Mouse (Mus musculus): ENCODE measurements around the gene Gucy1b1. TPM values are rescaled to one million over a fixed set of nuclear protein-coding genes. Genes with fewer than 3 reads are reported as not detected.

The Gucy1b1 gene
- 10 to 100 TPM; 12.6 to 14.7 TPM for total RNA-seq (2021)
- long read RNA-seq, experiment 1, transcript Gucy1b1-201 (14 exons, 3,223 nt): major isoform, 11 of 14 reads
- long read RNA-seq, experiment 1, partial matches to known transcripts: 2 of 14 reads
- long read RNA-seq, experiment 1, other reads (novel, unspliced or antisense): 1 of 14 reads
- long read RNA-seq, experiment 2, transcript Gucy1b1-201 (14 exons, 3,223 nt): major isoform, 9 of 11 reads
- long read RNA-seq, experiment 2, partial matches to known transcripts: 0 of 11 reads
- long read RNA-seq, experiment 2, other reads (novel, unspliced or antisense): 2 of 11 reads

- DNase-seq (ENCODE audit: low spot score in 2 of 2): peak; percentile 20 to 54
Measured at GRCm38 (mm10) chr3:82074201-82074851, at the start of gene Gucy1b1. Gene Gucy1b1 (minus strand): TSS chr3:82074689.

- no peak for DNase-seq (ENCODE audit: low spot score in 2 of 2)
Measured at GRCm38 (mm10) chr3:82118916-82119315, 44.4 kb upstream of the Gucy1b1 start.

- peak in 1 of 2 experiments; percentile 16 for DNase-seq (ENCODE audit: low spot score in 2 of 2)
Measured at GRCm38 (mm10) chr3:82112439-82112838, 38.0 kb upstream of the Gucy1b1 start.

DNA sequence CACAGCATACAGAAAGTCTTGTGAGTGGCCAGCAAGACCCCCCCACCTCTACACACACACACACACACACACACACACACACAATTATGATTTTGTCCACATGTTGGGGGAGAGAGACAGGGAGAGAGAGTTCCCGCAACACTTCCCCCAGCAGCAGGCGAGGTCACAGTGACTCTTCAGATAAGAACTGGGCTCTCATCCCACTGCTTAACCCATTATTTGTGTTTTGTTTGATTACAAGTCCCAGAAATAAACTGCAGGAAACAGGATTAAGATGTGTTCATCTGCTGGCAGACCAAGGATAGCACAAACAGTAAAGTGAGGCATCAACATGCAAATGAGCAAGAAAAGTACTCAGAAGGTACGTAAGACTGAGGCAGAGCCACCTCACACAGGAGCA lies 37.5 kb upstream of the Gucy1b1 start:
- no peak for DNase-seq (ENCODE audit: low spot score in 2 of 2)

GRCm38 (mm10) chr3:82108951-82109350 lies 34.5 kb upstream of the Gucy1b1 start:
- no peak for DNase-seq (ENCODE audit: low spot score in 2 of 2)

DNA sequence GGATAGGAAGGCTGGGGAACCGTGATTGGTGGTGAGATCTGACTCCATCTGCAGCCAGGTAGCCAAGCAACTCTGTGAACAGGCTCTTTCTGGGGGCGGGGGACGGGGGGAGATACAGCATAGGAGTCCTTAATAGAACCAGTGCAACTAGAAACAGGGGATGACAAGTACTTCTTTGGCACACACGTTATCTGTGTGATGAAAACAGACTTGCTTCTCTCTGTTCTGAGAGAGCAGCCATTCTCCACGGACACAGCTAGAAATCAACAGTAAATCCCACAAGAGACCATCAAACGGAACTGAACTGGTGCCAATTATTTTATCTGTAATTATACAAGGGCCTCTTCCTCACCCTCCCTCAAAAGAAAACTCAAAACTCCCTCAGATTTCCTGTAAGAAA lies 29.7 kb upstream of the Gucy1b1 start:
- no peak for DNase-seq (ENCODE audit: low spot score in 2 of 2)

- no peak for DNase-seq (ENCODE audit: low spot score in 2 of 2)
Measured at GRCm38 (mm10) chr3:82099127-82099526, 24.6 kb upstream of the Gucy1b1 start.

GRCm38 (mm10) chr3:82096801-82097200 lies 22.3 kb upstream of the Gucy1b1 start:
- DNase-seq (ENCODE audit: low spot score in 2 of 2): no peak

DNA sequence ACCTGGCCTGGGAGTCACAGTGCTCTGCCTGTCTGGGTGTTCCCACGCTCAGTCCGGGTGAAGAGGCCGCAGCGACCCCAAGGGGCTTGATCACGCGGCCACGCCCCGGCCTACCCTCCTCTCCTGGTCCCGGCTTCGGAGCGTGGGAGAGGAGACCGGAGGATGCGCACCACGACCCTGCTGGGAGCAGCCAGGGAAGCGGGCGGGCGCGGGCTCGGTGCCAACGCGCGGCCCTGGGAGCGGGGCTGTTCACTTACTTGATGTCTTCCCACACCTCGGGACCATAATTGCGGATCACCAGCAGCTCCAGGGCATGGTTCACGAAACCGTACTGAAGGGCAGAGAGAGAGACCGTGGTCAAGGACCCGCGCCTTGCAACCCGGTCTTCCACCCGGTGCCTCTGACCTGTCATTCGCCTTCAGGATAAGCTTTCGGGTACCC lies 728 bp downstream of the Gucy1b1 start:
- peak; percentile 41 to 59 for DNase-seq (ENCODE audit: low spot score in 2 of 2)

DNA sequence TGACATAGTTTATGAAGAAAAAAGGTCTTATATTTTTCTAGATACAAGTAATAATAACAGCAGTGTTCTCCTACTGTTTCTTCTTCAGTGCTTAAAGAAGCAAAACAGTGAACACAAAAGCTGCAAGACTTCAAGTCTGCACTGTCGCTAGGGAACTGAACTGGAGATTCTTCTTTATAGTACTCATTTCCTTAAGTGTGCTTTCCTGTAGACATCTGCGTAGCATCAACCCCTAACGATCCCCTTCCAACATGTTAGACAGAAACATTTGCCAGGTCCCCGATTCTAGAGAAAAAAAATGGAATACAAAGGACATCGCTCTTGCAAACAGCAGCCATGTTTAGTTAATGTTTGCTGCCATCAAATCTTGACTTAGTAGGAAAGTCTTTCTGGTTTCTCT lies 6.7 kb downstream of the Gucy1b1 start:
- DNase-seq (ENCODE audit: low spot score in 2 of 2): no peak

DNA sequence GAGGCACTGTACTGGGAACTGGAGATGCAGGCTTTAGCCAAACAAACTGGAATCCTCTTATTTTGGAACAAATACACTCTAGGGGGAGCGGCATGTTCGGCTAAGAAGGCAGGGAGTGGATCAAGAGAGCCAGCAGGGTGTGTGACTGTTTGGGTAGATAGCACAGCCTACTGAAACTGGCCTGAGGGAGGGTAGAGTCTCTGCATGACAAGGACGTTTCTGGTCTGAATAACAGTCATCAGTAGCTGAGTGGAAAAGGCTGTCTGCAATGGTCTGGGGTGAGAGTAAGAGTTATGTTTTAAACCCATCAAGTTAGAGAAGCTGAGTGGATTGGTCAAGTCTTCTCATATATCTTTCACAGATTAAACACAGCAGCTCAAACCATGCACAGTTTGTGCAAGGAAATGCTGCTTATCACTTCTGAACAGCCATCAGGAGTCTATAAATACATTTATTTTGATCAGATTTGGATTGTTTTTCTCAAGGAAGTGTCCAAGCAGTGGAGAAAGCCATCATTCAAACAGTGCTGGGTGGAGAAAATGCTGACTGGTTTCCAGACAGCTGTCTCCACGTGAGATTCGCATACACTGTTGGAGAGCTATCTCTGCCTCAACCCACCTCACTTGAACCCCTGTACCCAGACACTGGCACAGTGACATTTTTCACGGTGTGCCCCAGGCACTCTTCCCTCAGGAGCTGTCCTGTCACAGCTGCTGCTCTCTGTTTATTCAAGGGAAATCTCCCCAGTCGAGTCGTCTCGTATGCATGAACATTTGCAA lies 12.9 kb downstream of the Gucy1b1 start:
- DNase-seq (ENCODE audit: low spot score in 2 of 2): no peak

DNA sequence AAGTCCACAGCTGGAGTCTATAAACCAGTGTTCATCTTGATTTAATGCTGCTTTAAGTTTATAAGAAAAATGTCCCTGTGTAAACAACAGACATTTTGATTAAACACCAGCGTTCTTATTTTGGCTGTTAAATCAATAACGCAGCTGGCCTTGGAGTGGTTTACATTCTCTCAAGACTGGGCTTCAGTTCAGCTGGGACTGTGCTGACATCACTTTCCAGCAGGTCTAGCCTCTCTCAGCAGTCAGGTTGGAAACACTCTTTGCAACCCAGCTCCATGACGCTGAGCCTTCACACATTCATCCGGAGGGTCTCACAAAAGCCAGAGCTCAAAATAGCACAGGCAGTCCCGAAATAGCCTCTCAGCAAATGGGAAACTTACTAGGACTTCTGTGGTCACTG lies 17.3 kb downstream of the Gucy1b1 start:
- no peak for DNase-seq (ENCODE audit: low spot score in 2 of 2)

GRCm38 (mm10) chr3:82054283-82054974 lies 20.1 kb downstream of the Gucy1b1 start:
- no peak for DNase-seq (ENCODE audit: low spot score in 2 of 2)

DNA sequence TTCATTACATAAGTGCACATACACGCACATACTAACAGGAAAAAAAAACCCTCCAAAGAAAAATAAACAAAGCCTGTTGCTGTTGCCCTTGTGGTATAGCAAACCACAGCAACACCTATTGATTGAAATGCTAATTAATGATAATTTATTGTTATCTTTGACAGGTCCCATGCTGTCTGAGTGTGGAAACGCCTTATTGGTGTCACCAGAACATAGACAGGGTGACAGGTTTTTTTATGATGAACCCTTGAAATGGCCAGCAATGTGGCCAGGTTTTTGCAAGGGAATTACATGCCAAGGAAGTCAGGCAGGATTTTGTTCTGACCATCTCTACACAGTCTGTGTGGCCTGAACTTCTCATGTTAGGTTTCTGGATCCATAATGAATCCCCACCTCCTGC lies 22.5 kb downstream of the Gucy1b1 start:
- no peak for DNase-seq (ENCODE audit: low spot score in 2 of 2)

DNA sequence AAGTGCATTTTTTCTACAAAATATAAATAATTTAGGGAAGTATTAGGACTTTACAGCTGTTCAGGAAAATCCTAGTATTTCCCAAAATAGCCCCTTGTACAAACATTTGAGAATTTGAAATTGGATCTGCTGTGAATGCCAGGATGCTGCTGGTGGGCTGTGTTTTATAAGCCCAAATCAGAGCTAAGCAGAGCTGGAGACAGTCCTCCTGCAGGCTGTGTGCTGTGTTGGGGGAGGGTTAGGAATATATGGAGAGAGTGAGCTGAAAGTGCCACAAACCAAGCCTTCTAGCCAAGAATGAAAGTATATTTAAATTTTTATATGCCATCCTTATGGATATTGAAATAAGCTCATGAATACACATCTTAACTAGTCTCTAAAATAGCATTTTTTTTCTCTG lies 23.0 kb downstream of the Gucy1b1 start:
- DNase-seq (ENCODE audit: low spot score in 2 of 2): no peak

- no peak for DNase-seq (ENCODE audit: low spot score in 2 of 2)
Measured at GRCm38 (mm10) chr3:82048681-82049080, 25.8 kb downstream of the Gucy1b1 start.

- no peak for DNase-seq (ENCODE audit: low spot score in 2 of 2)
Measured at GRCm38 (mm10) chr3:82048078-82048477, 26.4 kb downstream of the Gucy1b1 start.

DNA sequence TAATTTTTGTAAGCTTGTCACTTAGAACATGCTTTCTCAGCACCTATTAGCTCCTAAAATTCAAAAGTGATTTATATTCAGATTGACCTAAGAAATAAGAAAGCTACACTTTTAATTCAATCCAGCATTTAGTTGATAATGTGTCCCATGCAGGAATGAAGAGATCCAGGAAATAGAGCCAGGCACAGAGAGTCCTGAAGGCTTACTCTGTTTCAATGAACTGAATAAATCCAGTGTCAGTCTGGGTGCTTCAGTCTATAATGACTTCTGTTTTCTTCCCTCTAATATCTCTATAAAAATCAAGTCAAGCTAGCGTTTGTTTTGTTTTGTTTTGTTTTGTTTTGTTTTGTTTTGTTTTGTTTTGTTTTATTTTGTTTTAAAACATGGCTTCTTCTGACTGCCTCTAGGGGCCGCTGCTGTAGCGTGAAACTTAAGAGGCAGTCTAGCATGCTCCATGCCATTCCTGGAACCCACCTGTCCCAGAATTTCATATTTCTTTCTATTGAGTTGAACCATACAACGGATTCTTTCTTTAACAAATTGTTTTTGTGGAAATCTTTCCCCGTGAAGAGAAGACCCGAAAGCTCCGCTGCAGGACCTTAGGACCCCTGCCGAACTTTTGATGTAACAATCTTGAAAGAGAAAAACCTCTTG lies 27.3 kb downstream of the Gucy1b1 start:
- DNase-seq (ENCODE audit: low spot score in 2 of 2): peak in 1 of 2 experiments; percentile 41

- DNase-seq (ENCODE audit: low spot score in 2 of 2): no peak
Measured at GRCm38 (mm10) chr3:82046087-82046486, 28.4 kb downstream of the Gucy1b1 start.

GRCm38 (mm10) chr3:82044902-82045301 lies 29.6 kb downstream of the Gucy1b1 start:
- DNase-seq (ENCODE audit: low spot score in 2 of 2): no peak

- DNase-seq (ENCODE audit: low spot score in 2 of 2): no peak
Measured at GRCm38 (mm10) chr3:82043676-82044075, 30.8 kb downstream of the Gucy1b1 start.

Data from gastrocnemius, postnatal 4 days (tissue).